In genomic region chr7:18840386-18841173, GRCm38 (mm10) we compare ENCODE assay signal across 8 mouse cellular contexts. TPM values are rescaled to one million over a fixed set of nuclear protein-coding genes. Genes with fewer than 3 reads are reported as not detected.
DNase-seq lines count a peak whose midpoint lies in the region; ATAC-seq and TF ChIP-seq lines count a peak whose summit lies in the region.

No protein-coding gene starts in this region.

- DNase-seq in left cerebral cortex, adult 11 months (ENCODE audit: low spot score) = peak; percentile 14
- no peak for DNase-seq in left cerebral cortex, adult 8-10 months (ENCODE audit: low spot score in 2 of 2)
- peak; percentile 81 for DNase-seq in embryo, embryonic 11 days
- peak; percentile 77 to 88 for DNase-seq in heart, adult 18-20 months
- DNase-seq in liver, adult 2 months (ENCODE audit: extremely low read depth, low read depth, low spot score) = peak; percentile 41

- no peaks in the 10 kb centered on the region for H3K9me3 ChIP-seq in intestine, postnatal 0 days (ENCODE audit: control insufficient read depth)
- no peaks in the 10 kb centered on the region for H3K9me3 ChIP-seq in midbrain, embryonic 16.5 days (replicated peaks; ENCODE audit: control insufficient read depth, low read length, poor library complexity, severe bottlenecking)

- no peaks in the 10 kb centered on the region for H3K4me1 ChIP-seq in intestine, postnatal 0 days (replicated peaks; ENCODE audit: control insufficient read depth, insufficient read depth, low read length)
- H3K4me1 ChIP-seq in liver, adult 2 months (ENCODE audit: control insufficient read depth, insufficient read depth, low read length) = no peaks in the 10 kb centered on the region
- no peaks in the 10 kb centered on the region for H3K4me1 ChIP-seq in midbrain, embryonic 16.5 days (ENCODE audit: control insufficient read depth, insufficient read depth, low read length)
- no peaks in the 10 kb centered on the region for H3K4me1 ChIP-seq in testis, adult 2 months (ENCODE audit: control insufficient read depth, insufficient read depth, low read length)

- peak overlapping the region; percentile 73 for H3K4me2 ChIP-seq in intestine, postnatal 0 days (replicated peaks; ENCODE audit: low read depth)
- H3K4me2 ChIP-seq in midbrain, embryonic 16.5 days (ENCODE audit: low read length) = peak overlapping the region; percentile 74

- no peaks in the 10 kb centered on the region for H3K79me2 ChIP-seq in liver, adult 2 months (ENCODE audit: control insufficient read depth, insufficient read depth, low read length)

- peak overlapping the region; percentile 43 for H3K4me3 ChIP-seq in intestine, postnatal 0 days (ENCODE audit: low read depth, low read length)
- H3K4me3 ChIP-seq in liver, adult 2 months (ENCODE audit: insufficient read depth, low read depth, low read length) = peak overlapping the region; percentile 47
- peak overlapping the region; percentile 40 for H3K4me3 ChIP-seq in midbrain, embryonic 16.5 days (ENCODE audit: low read depth, low read length)
- peak overlapping the region; percentile 68 for H3K4me3 ChIP-seq in testis, adult 2 months (ENCODE audit: control insufficient read depth, low read depth, low read length)

- H3K9ac ChIP-seq in intestine, postnatal 0 days (ENCODE audit: low read depth, low read length) = peak overlapping the region; percentile 50
- H3K9ac ChIP-seq in liver, adult 2 months (ENCODE audit: low read depth, low read length) = peak overlapping the region; percentile 68
- peak overlapping the region; percentile 66 for H3K9ac ChIP-seq in midbrain, embryonic 16.5 days (ENCODE audit: low read depth, low read length)

- peak overlapping the region; percentile 93 for H3K27ac ChIP-seq in intestine, postnatal 0 days (ENCODE audit: low read depth, low read length)
- peak overlapping the region; percentile 58 for H3K27ac ChIP-seq in liver, adult 2 months (replicated peaks; ENCODE audit: insufficient read depth, low read depth, low read length)
- peak overlapping the region; percentile 71 for H3K27ac ChIP-seq in midbrain, embryonic 16.5 days (ENCODE audit: low read length)
- H3K27ac ChIP-seq in testis, adult 2 months (ENCODE audit: control insufficient read depth, insufficient read depth, low read depth, low read length) = peak overlapping the region; percentile 67

- H3K27me3 ChIP-seq in intestine, postnatal 0 days (replicated peaks; ENCODE audit: control insufficient read depth, insufficient read depth, low read length) = no peaks in the 10 kb centered on the region
- H3K27me3 ChIP-seq in liver, adult 2 months (ENCODE audit: control insufficient read depth, insufficient read depth, low read length) = no peaks in the 10 kb centered on the region
- no peaks in the 10 kb centered on the region for H3K27me3 ChIP-seq in midbrain, embryonic 16.5 days (ENCODE audit: control insufficient read depth, insufficient read depth, low read depth, low read length)
- H3K27me3 ChIP-seq in testis, adult 2 months (ENCODE audit: control insufficient read depth, insufficient read depth, low read length) = no peaks in the 10 kb centered on the region

- TF ChIP-seq POLR2A in liver, adult 2 months (IDR thresholded peaks at IDR 0.05; ENCODE audit: extremely low read depth, insufficient read depth, low read length) = no peak
- no peak for TF ChIP-seq POLR2A in testis, adult 2 months (IDR thresholded peaks at IDR 0.05; ENCODE audit: control insufficient read depth, low read depth, low read length)

- 4% methylated on average over 13 of the region's 17 CpGs for WGBS in intestine, postnatal 0 days
- WGBS in liver, adult 2 months = 14% methylated on average over 14 of the region's 17 CpGs
- WGBS in midbrain, embryonic 16.5 days = 4% methylated on average over 14 of the region's 17 CpGs

- TF ChIP-seq CTCF in intestine, postnatal 0 days (IDR thresholded peaks at IDR 0.05; ENCODE audit: low read depth) = no peak
- TF ChIP-seq CTCF in liver, adult 2 months (IDR thresholded peaks at IDR 0.05; ENCODE audit: low read depth, low read length) = no peak
- no peak for TF ChIP-seq CTCF in testis, adult 2 months (IDR thresholded peaks at IDR 0.05; ENCODE audit: control insufficient read depth, insufficient read depth, insufficient replicate concordance, low read depth, low read length)

- H3K36me3 ChIP-seq in intestine, postnatal 0 days (ENCODE audit: control insufficient read depth, insufficient read depth) = no peaks in the 10 kb centered on the region
- no peaks in the 10 kb centered on the region for H3K36me3 ChIP-seq in liver, adult 2 months (ENCODE audit: control insufficient read depth, insufficient read depth, low read length)
- no peaks in the 10 kb centered on the region for H3K36me3 ChIP-seq in midbrain, embryonic 16.5 days (ENCODE audit: control insufficient read depth, insufficient read depth, low read length)
- no peaks in the 10 kb centered on the region for H3K36me3 ChIP-seq in testis, adult 2 months (ENCODE audit: control insufficient read depth, insufficient read depth, low read length)

- peak; percentile 88 for ATAC-seq in intestine, postnatal 0 days
- peak; percentile 77 for ATAC-seq in midbrain, embryonic 16.5 days

RNA-seq across cellular contexts. Expression of gene Mill2, which starts 0.8 kb away (rescaled TPM):
- 1 to 10 TPM; 1.5 to 2.2 (median 1.9) TPM for total RNA-seq in left cerebral cortex, adult 8-10 months (2022)
- 1 to 10 TPM; 6.1 to 7.2 TPM for total RNA-seq in heart, adult 18-20 months (2021)
- 0.72 and 1.4 TPM in 2 replicates for polyA plus RNA-seq in intestine, postnatal 0 days (2015; fragmentation: Nextera tagmentation; extraction: Ambion mirVana)
- 0.83 and 1.1 TPM in 2 replicates for total RNA-seq in liver, adult 2 months (2014; rRNA removed)
- polyA plus RNA-seq in liver, adult 2 months (2012; rRNA removed) = 0.37 and 0.50 TPM in 2 replicates
- 0.45 and 0.69 TPM in 2 replicates for polyA plus RNA-seq in midbrain, embryonic 16.5 days (2015; fragmentation: Nextera tagmentation; extraction: Ambion mirVana)
- polyA plus RNA-seq in testis, adult 2 months (2012; rRNA removed) = 0.63 and 0.94 TPM in 2 replicates

RNA-seq across cellular contexts. Expression of gene Psg17, which starts 19.2 kb away (rescaled TPM):
- not detected for total RNA-seq in left cerebral cortex, adult 8-10 months (2022)
- total RNA-seq in heart, adult 18-20 months (2021) = not detected
- polyA plus RNA-seq in intestine, postnatal 0 days (2015; fragmentation: Nextera tagmentation; extraction: Ambion mirVana) = not detected in 2 replicates
- total RNA-seq in liver, adult 2 months (2014; rRNA removed) = not detected in 2 replicates
- polyA plus RNA-seq in liver, adult 2 months (2012; rRNA removed) = not detected in 2 replicates
- 0.09 TPM in 1 of 2 replicates, not detected in the other for polyA plus RNA-seq in midbrain, embryonic 16.5 days (2015; fragmentation: Nextera tagmentation; extraction: Ambion mirVana)
- 1.1 and 2.3 TPM in 2 replicates for polyA plus RNA-seq in testis, adult 2 months (2012; rRNA removed)

RNA-seq across cellular contexts. Expression of gene Pglyrp1, which starts 30.6 kb away (rescaled TPM):
- 10 to 100 TPM in 3 of 4 experiments, 1 to 10 TPM in 1; 9.4 to 15.3 (median 12.8) TPM for total RNA-seq in left cerebral cortex, adult 8-10 months (2022)
- 1 to 10 TPM; 1.6 to 5.5 TPM for total RNA-seq in heart, adult 18-20 months (2021)
- polyA plus RNA-seq in intestine, postnatal 0 days (2015; fragmentation: Nextera tagmentation; extraction: Ambion mirVana) = 141 and 155 TPM in 2 replicates
- 0.18 and 0.27 TPM in 2 replicates for total RNA-seq in liver, adult 2 months (2014; rRNA removed)
- 1.7 and 2.0 TPM in 2 replicates for polyA plus RNA-seq in liver, adult 2 months (2012; rRNA removed)
- 25.4 and 29.9 TPM in 2 replicates for polyA plus RNA-seq in midbrain, embryonic 16.5 days (2015; fragmentation: Nextera tagmentation; extraction: Ambion mirVana)
- polyA plus RNA-seq in testis, adult 2 months (2012; rRNA removed) = 0.14 TPM in 1 of 2 replicates, not detected in the other

RNA-seq across cellular contexts. Expression of gene Psg19, which starts 42.3 kb away (rescaled TPM):
- total RNA-seq in left cerebral cortex, adult 8-10 months (2022) = not detected
- not detected for total RNA-seq in heart, adult 18-20 months (2021)
- polyA plus RNA-seq in intestine, postnatal 0 days (2015; fragmentation: Nextera tagmentation; extraction: Ambion mirVana) = not detected in 2 replicates
- not detected in 2 replicates for total RNA-seq in liver, adult 2 months (2014; rRNA removed)
- polyA plus RNA-seq in liver, adult 2 months (2012; rRNA removed) = not detected in 2 replicates
- polyA plus RNA-seq in midbrain, embryonic 16.5 days (2015; fragmentation: Nextera tagmentation; extraction: Ambion mirVana) = not detected in 2 replicates
- polyA plus RNA-seq in testis, adult 2 months (2012; rRNA removed) = 8.5 and 11.8 TPM in 2 replicates

Comparison
In these comparisons a context has a peak if more than half of its experiments do, and no peak if none do; other contexts are left out.
1. DNase-seq: peak in left cerebral cortex, adult 11 months (single experiment), embryo, embryonic 11 days (single experiment), heart, adult 18-20 months (2 of 2) and liver, adult 2 months (single experiment); none in left cerebral cortex, adult 8-10 months (0 of 2).
2. Peak in every context shown above with its lines, with median percentiles within 50 percentile points of each other: H3K27ac ChIP-seq, H3K4me3 ChIP-seq and H3K9ac ChIP-seq.